ENCODE assay signal across 9 mouse cellular contexts in the genomic region with DNA sequence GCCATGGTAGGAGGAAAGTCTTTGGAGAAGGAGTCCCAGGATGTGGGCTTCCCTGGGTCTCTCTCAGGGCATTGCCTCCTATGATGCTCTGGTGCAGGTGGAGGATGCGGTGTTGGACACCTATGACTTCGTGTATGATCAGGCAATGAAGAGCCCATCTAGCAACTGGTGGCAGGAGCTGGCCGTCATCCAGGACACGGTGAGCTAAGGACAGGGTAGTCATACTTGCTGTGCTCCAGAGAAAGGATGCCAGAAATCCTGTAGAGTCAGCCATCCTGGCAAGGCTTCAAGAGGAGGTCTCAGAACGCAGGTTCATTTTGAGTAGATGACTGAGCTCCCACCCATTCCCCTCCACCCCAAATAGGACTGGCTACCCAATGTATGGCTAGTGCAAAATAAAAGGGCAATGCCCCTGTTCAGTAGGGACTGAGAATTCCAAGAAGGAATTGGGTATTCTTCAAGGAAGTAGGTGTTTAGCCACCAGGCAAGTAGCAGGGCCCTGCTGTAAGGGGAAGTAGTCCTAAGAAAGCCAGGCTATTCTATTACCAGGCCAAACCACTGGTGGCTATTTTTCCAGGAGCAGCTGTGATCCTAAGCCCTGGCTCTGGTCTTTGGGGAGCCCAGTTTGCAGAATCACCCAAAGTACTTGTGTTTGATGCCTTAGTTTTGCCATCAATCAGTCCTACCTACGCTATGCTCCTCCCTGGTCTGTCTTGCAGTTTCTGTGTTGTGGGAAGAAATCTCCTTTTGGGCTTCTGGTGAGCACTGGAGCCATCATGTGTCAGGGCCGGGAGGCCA. TPM values are rescaled to one million over a fixed set of nuclear protein-coding genes. Genes with fewer than 3 reads are reported as not detected.
DNase-seq lines count a peak whose midpoint lies in the region; ATAC-seq and TF ChIP-seq lines count a peak whose summit lies in the region.
"Had no signal": no experiment of that assay in that cellular context is flagged by ENCODE, and none has a peak within 500 bp of the region (broad histone marks: within the 10 kb centered on the region; RNA-seq: fewer than 3 reads in every experiment).

No protein-coding gene starts in this region.

- H3K9ac ChIP-seq in intestine, embryonic 14.5 days (ENCODE audit: low read length): no peak overlapping the region
- H3K9ac ChIP-seq in intestine, postnatal 0 days (ENCODE audit: low read depth, low read length): no peak overlapping the region
- H3K9ac ChIP-seq in heart, embryonic 16.5 days (ENCODE audit: low read length): no peak overlapping the region
- H3K9ac ChIP-seq: neural tube, embryonic 12.5 days had no signal

- no peak for ATAC-seq in intestine, embryonic 14.5 days (replicated peaks; ENCODE audit: low FRiP score, low TSS enrichment, low read depth)
- no peak for ATAC-seq in intestine, postnatal 0 days
- no peak for ATAC-seq in heart, embryonic 16.5 days (replicated peaks; ENCODE audit: extremely low read depth, insufficient read depth, low FRiP score)
- ATAC-seq in megakaryocyte-erythroid progenitor cell, adult 5-6 weeks (replicated peaks; ENCODE audit: low FRiP score, low TSS enrichment, poor library complexity, severe bottlenecking): no peak

- no peak for TF ChIP-seq CTCF in intestine, postnatal 0 days (IDR thresholded peaks at IDR 0.05; ENCODE audit: low read depth)
- no peak for TF ChIP-seq CTCF in thymus, adult 2 months (IDR thresholded peaks at IDR 0.05; ENCODE audit: borderline replicate concordance, control insufficient read depth, extremely low read depth, insufficient read depth, low read length, poor library complexity)

- H3K27me3 ChIP-seq in intestine, embryonic 14.5 days (replicated peaks; ENCODE audit: control insufficient read depth, insufficient read depth, low read length): no peaks in the 10 kb centered on the region
- H3K27me3 ChIP-seq in intestine, postnatal 0 days (replicated peaks; ENCODE audit: control insufficient read depth, insufficient read depth, low read length): no peaks in the 10 kb centered on the region
- H3K27me3 ChIP-seq in heart, embryonic 16.5 days (ENCODE audit: control insufficient read depth, insufficient read depth, low read length): no peaks in the 10 kb centered on the region
- H3K27me3 ChIP-seq in thymus, adult 2 months (ENCODE audit: control insufficient read depth, insufficient read depth, low read length): no peaks in the 10 kb centered on the region
- H3K27me3 ChIP-seq: neural tube, embryonic 12.5 days had no signal

- 86% methylated on average over 7 of the region's 7 CpGs for WGBS in intestine, embryonic 14.5 days
- 84% methylated on average over 7 of the region's 7 CpGs for WGBS in intestine, postnatal 0 days
- 59% methylated on average over 7 of the region's 7 CpGs for WGBS in heart, embryonic 16.5 days
- 90% methylated on average over 7 of the region's 7 CpGs for WGBS in thymus, adult 2 months

- no peak overlapping the region for H3K4me2 ChIP-seq in intestine, embryonic 14.5 days (ENCODE audit: low read length)
- no peak overlapping the region for H3K4me2 ChIP-seq in intestine, postnatal 0 days (replicated peaks; ENCODE audit: low read depth)
- no peak overlapping the region for H3K4me2 ChIP-seq in heart, embryonic 16.5 days (ENCODE audit: low read depth, low read length)
- H3K4me2 ChIP-seq: neural tube, embryonic 12.5 days had no signal

- H3K4me1 ChIP-seq in intestine, embryonic 14.5 days (replicated peaks; ENCODE audit: control insufficient read depth, insufficient read depth, low read length): peaks cover 51% of the 10 kb centered on the region
- H3K4me1 ChIP-seq in intestine, postnatal 0 days (replicated peaks; ENCODE audit: control insufficient read depth, insufficient read depth, low read length): peaks cover 13% of the 10 kb centered on the region; the same call in 1 of the 2 replicates
- H3K4me1 ChIP-seq in heart, embryonic 16.5 days (ENCODE audit: control insufficient read depth, insufficient read depth, low read length): peaks cover 60% of the 10 kb centered on the region
- peaks cover 4% of the 10 kb centered on the region for H3K4me1 ChIP-seq in thymus, adult 2 months (replicated peaks; ENCODE audit: control insufficient read depth, insufficient read depth, low read length)

- DNase-seq in intestine, embryonic 14.5 days (ENCODE audit: low spot score): no peak
- DNase-seq in testis, postnatal 10 days (ENCODE audit: low spot score): peak; percentile 54
- no peak for DNase-seq in testis, postnatal 14 days (ENCODE audit: low spot score)
- no peak for DNase-seq in thymus, adult 2 months
- no peak for DNase-seq in right cerebral cortex, adult 18-20 months

- peak overlapping the region; percentile 34; the same call in 1 of the 2 replicates for H3K27ac ChIP-seq in intestine, embryonic 14.5 days (ENCODE audit: low read depth)
- H3K27ac ChIP-seq in intestine, postnatal 0 days (ENCODE audit: low read depth, low read length): no peak overlapping the region; the same call in 1 of the 2 replicates
- H3K27ac ChIP-seq in heart, embryonic 16.5 days (ENCODE audit: low read length): peak overlapping the region; percentile 87
- no peak overlapping the region for H3K27ac ChIP-seq in thymus, adult 2 months (ENCODE audit: control insufficient read depth, insufficient read depth, low read length)
- H3K27ac ChIP-seq: neural tube, embryonic 12.5 days had no signal

- no peak for TF ChIP-seq POLR2A in thymus, adult 2 months (IDR thresholded peaks at IDR 0.05; ENCODE audit: control insufficient read depth, extremely low read depth, insufficient read depth, low read length, poor library complexity)

- no peaks in the 10 kb centered on the region for H3K36me3 ChIP-seq in intestine, embryonic 14.5 days (ENCODE audit: control insufficient read depth, insufficient read depth, low read length)
- no peaks in the 10 kb centered on the region for H3K36me3 ChIP-seq in intestine, postnatal 0 days (ENCODE audit: control insufficient read depth, insufficient read depth)
- no peaks in the 10 kb centered on the region for H3K36me3 ChIP-seq in heart, embryonic 16.5 days (ENCODE audit: control insufficient read depth, insufficient read depth)
- no peaks in the 10 kb centered on the region for H3K36me3 ChIP-seq in thymus, adult 2 months (ENCODE audit: control insufficient read depth, insufficient read depth, low read length)
- H3K36me3 ChIP-seq: neural tube, embryonic 12.5 days had no signal

- no peaks in the 10 kb centered on the region for H3K9me3 ChIP-seq in intestine, embryonic 14.5 days (ENCODE audit: control insufficient read depth, low read length)
- H3K9me3 ChIP-seq in intestine, postnatal 0 days (ENCODE audit: control insufficient read depth): no peaks in the 10 kb centered on the region
- H3K9me3 ChIP-seq in heart, embryonic 16.5 days (replicated peaks; ENCODE audit: control insufficient read depth, low read length): no peaks in the 10 kb centered on the region
- H3K9me3 ChIP-seq: neural tube, embryonic 12.5 days had no signal

- no peak overlapping the region for H3K4me3 ChIP-seq in intestine, embryonic 14.5 days (ENCODE audit: low read depth, low read length)
- H3K4me3 ChIP-seq in intestine, postnatal 0 days (ENCODE audit: low read depth, low read length): no peak overlapping the region
- no peak overlapping the region for H3K4me3 ChIP-seq in heart, embryonic 16.5 days (ENCODE audit: low read length)
- H3K4me3 ChIP-seq in thymus, adult 2 months (ENCODE audit: control insufficient read depth, insufficient read depth, low read length): no peak overlapping the region
- H3K4me3 ChIP-seq: neural tube, embryonic 12.5 days had no signal

RNA-seq across cellular contexts. Expression of a gene that starts 10.2 kb away (rescaled TPM):
- 1.5 and 1.6 TPM in 2 replicates for polyA plus RNA-seq in intestine, embryonic 14.5 days (2014; fragmentation: Nextera tagmentation; extraction: Ambion mirVana)
- polyA plus RNA-seq in intestine, postnatal 0 days (2015; fragmentation: Nextera tagmentation; extraction: Ambion mirVana): 0.74 and 0.77 TPM in 2 replicates
- 2.5 and 2.9 TPM in 2 replicates for polyA plus RNA-seq in heart, embryonic 16.5 days (2015; fragmentation: Nextera tagmentation; extraction: Ambion mirVana)
- 78.8 and 92.3 TPM in 2 replicates for polyA plus RNA-seq in thymus, adult 2 months (2012; rRNA removed)
- total RNA-seq in megakaryocyte-erythroid progenitor cell, adult 5-6 weeks (2014; fragmentation: Nextera tagmentation): 163 and 191 TPM in 2 replicates
- total RNA-seq in megakaryocyte-erythroid progenitor cell, adult 5-6 weeks (2017): 94.2 and 132 TPM in 2 replicates

RNA-seq across cellular contexts. Expression of a gene that starts 37.5 kb away (rescaled TPM):
- polyA plus RNA-seq in intestine, embryonic 14.5 days (2014; fragmentation: Nextera tagmentation; extraction: Ambion mirVana): 457 and 534 TPM in 2 replicates
- polyA plus RNA-seq in intestine, postnatal 0 days (2015; fragmentation: Nextera tagmentation; extraction: Ambion mirVana): 212 and 216 TPM in 2 replicates
- polyA plus RNA-seq in heart, embryonic 16.5 days (2015; fragmentation: Nextera tagmentation; extraction: Ambion mirVana): 878 and 900 TPM in 2 replicates
- polyA plus RNA-seq in thymus, adult 2 months (2012; rRNA removed): 249 and 255 TPM in 2 replicates
- 194 and 203 TPM in 2 replicates for total RNA-seq in megakaryocyte-erythroid progenitor cell, adult 5-6 weeks (2014; fragmentation: Nextera tagmentation)
- 214 and 238 TPM in 2 replicates for total RNA-seq in megakaryocyte-erythroid progenitor cell, adult 5-6 weeks (2017)

RNA-seq across cellular contexts. Expression of a gene that starts 46.0 kb away (rescaled TPM):
- polyA plus RNA-seq in intestine, embryonic 14.5 days (2014; fragmentation: Nextera tagmentation; extraction: Ambion mirVana): 11.3 and 13.9 TPM in 2 replicates
- 5.4 and 6.8 TPM in 2 replicates for polyA plus RNA-seq in intestine, postnatal 0 days (2015; fragmentation: Nextera tagmentation; extraction: Ambion mirVana)
- polyA plus RNA-seq in heart, embryonic 16.5 days (2015; fragmentation: Nextera tagmentation; extraction: Ambion mirVana): 0.80 and 0.91 TPM in 2 replicates
- 1.1 and 1.5 TPM in 2 replicates for polyA plus RNA-seq in thymus, adult 2 months (2012; rRNA removed)
- total RNA-seq in megakaryocyte-erythroid progenitor cell, adult 5-6 weeks (2014; fragmentation: Nextera tagmentation): not detected in 2 replicates
- total RNA-seq in megakaryocyte-erythroid progenitor cell, adult 5-6 weeks (2017): 0.99 TPM in 1 of 2 replicates, not detected in the other

RNA-seq across cellular contexts. Expression of a gene that starts 54.0 kb away (rescaled TPM):
- polyA plus RNA-seq in intestine, embryonic 14.5 days (2014; fragmentation: Nextera tagmentation; extraction: Ambion mirVana): 59.1 and 60.3 TPM in 2 replicates
- 32.8 and 34.0 TPM in 2 replicates for polyA plus RNA-seq in intestine, postnatal 0 days (2015; fragmentation: Nextera tagmentation; extraction: Ambion mirVana)
- polyA plus RNA-seq in heart, embryonic 16.5 days (2015; fragmentation: Nextera tagmentation; extraction: Ambion mirVana): 59.2 and 61.5 TPM in 2 replicates
- 155 and 157 TPM in 2 replicates for polyA plus RNA-seq in thymus, adult 2 months (2012; rRNA removed)
- 36.9 and 58.7 TPM in 2 replicates for total RNA-seq in megakaryocyte-erythroid progenitor cell, adult 5-6 weeks (2014; fragmentation: Nextera tagmentation)
- total RNA-seq in megakaryocyte-erythroid progenitor cell, adult 5-6 weeks (2017): 15.5 and 37.8 TPM in 2 replicates

Comparison
In these comparisons a context has a peak if more than half of its experiments do, and no peak if none do; other contexts are left out.
1. H3K27ac ChIP-seq: peak in intestine, embryonic 14.5 days (single experiment) and heart, embryonic 16.5 days (single experiment); none in intestine, postnatal 0 days (single experiment) and thymus, adult 2 months (single experiment).
2. RNA of a gene that starts 10.2 kb away (polyA plus RNA-seq): 78.8 to 92.3 TPM in thymus, adult 2 months; 2.5 to 2.9 TPM in heart, embryonic 16.5 days, 1.5 to 1.6 TPM in intestine, embryonic 14.5 days and 0.74 to 0.77 TPM in intestine, postnatal 0 days; every median in the first group is over 10 times any median in the second.